In the genomic region with DNA sequence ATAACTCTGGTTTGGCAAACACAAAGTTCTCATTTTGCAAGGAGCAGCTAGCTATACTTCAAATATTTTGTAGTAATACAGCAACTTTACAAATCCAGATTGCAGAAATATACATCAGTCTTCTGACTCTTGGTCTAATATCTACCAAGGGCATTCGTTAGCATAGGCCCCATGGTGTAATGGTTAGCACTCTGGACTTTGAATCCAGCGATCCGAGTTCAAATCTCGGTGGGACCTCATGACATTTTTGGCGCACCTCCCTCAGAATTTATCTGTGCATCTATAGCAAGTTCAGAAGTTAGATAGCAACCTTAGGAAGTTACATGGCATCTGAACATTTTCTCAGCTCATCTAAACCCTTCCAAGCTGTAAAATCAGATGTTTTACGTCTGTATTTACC, we compare ENCODE assay signal across 8 mouse cellular contexts. TPM values are rescaled to one million over a fixed set of nuclear protein-coding genes. Genes with fewer than 3 reads are reported as not detected.
A peak's percentile ranks its signal among the peaks of the same experiment; 100 is the strongest.
DNase-seq lines count a peak whose midpoint lies in the region; ATAC-seq and TF ChIP-seq lines count a peak whose summit lies in the region.

No protein-coding gene starts in this region.

- no peak overlapping the region for H3K9ac ChIP-seq in embryonic facial prominence, embryonic 11.5 days (replicated peaks; ENCODE audit: low read length)
- H3K9ac ChIP-seq in heart, adult 2 months (ENCODE audit: low read depth, low read length), result no peak overlapping the region
- H3K9ac ChIP-seq in midbrain, embryonic 11.5 days (ENCODE audit: low read length), result peak overlapping the region; percentile 18; the same call in 1 of the 2 replicates

- TF ChIP-seq CTCF in heart, adult 2 months (IDR thresholded peaks at IDR 0.05), result no peak
- no peak for TF ChIP-seq CTCF in kidney, adult 2 months (conservative IDR thresholded peaks at IDR 0.05; ENCODE audit: insufficient read depth, insufficient read length, low read depth, low read length)

- intact Hi-C loops in heart, adult 2 months (cut with DNase I), result loop anchor here (1.0 to 5.0 kb wide), 3 partner anchors 11 to 152 kb away; partner anchors contain the start of gene Zfp322a

- WGBS in embryonic facial prominence, embryonic 11.5 days, result 0% methylated on average over 6 of the region's 6 CpGs
- WGBS in heart, adult 2 months, result under 1% methylated on average over 6 of the region's 6 CpGs
- under 1% methylated on average over 6 of the region's 6 CpGs for WGBS in kidney, adult 2 months
- WGBS in limb, embryonic 10.5 days, result 0% methylated on average over 6 of the region's 6 CpGs
- 0% methylated on average over 6 of the region's 6 CpGs for WGBS in midbrain, embryonic 11.5 days

- TF ChIP-seq EP300 in heart, adult 2 months (IDR thresholded peaks at IDR 0.05; ENCODE audit: insufficient read depth, low read depth, low read length), result no peak

- no peak for TF ChIP-seq POLR2A in heart, adult 2 months (IDR thresholded peaks at IDR 0.05; ENCODE audit: insufficient read depth, low read depth, low read length)
- no peak for TF ChIP-seq POLR2A in kidney, adult 2 months (IDR thresholded peaks at IDR 0.05; ENCODE audit: low read depth, low read length)

- H3K9me3 ChIP-seq in embryonic facial prominence, embryonic 11.5 days (replicated peaks; ENCODE audit: control insufficient read depth, low read length), result no peaks in the 10 kb centered on the region
- H3K9me3 ChIP-seq in limb, embryonic 10.5 days (replicated peaks), result no peaks in the 10 kb centered on the region
- H3K9me3 ChIP-seq in midbrain, embryonic 11.5 days (ENCODE audit: control insufficient read depth, low read length), result no peaks in the 10 kb centered on the region

- peak overlapping the region; percentile 16 for H3K4me2 ChIP-seq in embryonic facial prominence, embryonic 11.5 days (ENCODE audit: low read depth, low read length)
- H3K4me2 ChIP-seq in midbrain, embryonic 11.5 days, result peak overlapping the region; percentile 74

- H3K4me3 ChIP-seq in embryonic facial prominence, embryonic 11.5 days (ENCODE audit: low read depth, low read length), result peak overlapping the region; percentile 28
- H3K4me3 ChIP-seq in heart, adult 2 months, result peak overlapping the region; percentile 53
- H3K4me3 ChIP-seq in kidney, adult 2 months (ENCODE audit: insufficient read depth, low read depth, low read length), result no peak overlapping the region; the same call in 1 of the 2 replicates
- H3K4me3 ChIP-seq in limb, embryonic 10.5 days, result peak overlapping the region; percentile 51
- peak overlapping the region; percentile 35 for H3K4me3 ChIP-seq in midbrain, embryonic 11.5 days (ENCODE audit: low read depth, low read length)

- H3K27me3 ChIP-seq in embryonic facial prominence, embryonic 11.5 days (ENCODE audit: control insufficient read depth, insufficient read depth, low read length), result no peaks in the 10 kb centered on the region
- no peaks in the 10 kb centered on the region for H3K27me3 ChIP-seq in heart, adult 2 months (ENCODE audit: control insufficient read depth, insufficient read depth, low read length)
- no peaks in the 10 kb centered on the region for H3K27me3 ChIP-seq in kidney, adult 2 months (replicated peaks; ENCODE audit: control insufficient read depth, insufficient read depth, low read length)
- H3K27me3 ChIP-seq in limb, embryonic 10.5 days (ENCODE audit: low read depth, poor library complexity, severe bottlenecking), result no peaks in the 10 kb centered on the region
- no peaks in the 10 kb centered on the region for H3K27me3 ChIP-seq in midbrain, embryonic 11.5 days (ENCODE audit: control insufficient read depth, insufficient read depth, low read length)

- H3K79me2 ChIP-seq in heart, adult 2 months (replicated peaks; ENCODE audit: control insufficient read depth, insufficient read depth, low read length), result no peaks in the 10 kb centered on the region

- H3K27ac ChIP-seq in embryonic facial prominence, embryonic 11.5 days (replicated peaks; ENCODE audit: low read depth, low read length), result no peak overlapping the region
- H3K27ac ChIP-seq in heart, adult 2 months, result peak overlapping the region; percentile 6; the same call in 1 of the 2 replicates
- peak overlapping the region; percentile 45 for H3K27ac ChIP-seq in kidney, adult 2 months (ENCODE audit: insufficient read depth, low read depth, low read length)
- H3K27ac ChIP-seq in limb, embryonic 10.5 days, result no peak overlapping the region
- H3K27ac ChIP-seq in midbrain, embryonic 11.5 days (ENCODE audit: low read depth, low read length), result no peak overlapping the region

- ATAC-seq in embryonic facial prominence, embryonic 11.5 days (replicated peaks; ENCODE audit: insufficient number of reproducible peaks, low FRiP score, low TSS enrichment, low read depth), result peak; percentile 54
- peak; percentile 53; the same call in 1 of the 2 replicates for ATAC-seq in midbrain, embryonic 11.5 days (ENCODE audit: low FRiP score)

- H3K36me3 ChIP-seq in embryonic facial prominence, embryonic 11.5 days (replicated peaks; ENCODE audit: control insufficient read depth, insufficient read depth, low read depth, low read length), result no peaks in the 10 kb centered on the region
- no peaks in the 10 kb centered on the region for H3K36me3 ChIP-seq in heart, adult 2 months (ENCODE audit: control insufficient read depth, insufficient read depth, low read length)
- no peaks in the 10 kb centered on the region for H3K36me3 ChIP-seq in kidney, adult 2 months (ENCODE audit: control insufficient read depth, insufficient read depth, low read length)
- H3K36me3 ChIP-seq in limb, embryonic 10.5 days, result no peaks in the 10 kb centered on the region
- H3K36me3 ChIP-seq in midbrain, embryonic 11.5 days (ENCODE audit: control insufficient read depth, insufficient read depth, low read length), result no peaks in the 10 kb centered on the region

- DNase-seq in adrenal gland, adult (ENCODE audit: inconsistent age in 2 of 2, low spot score in 1 of 2), result peak; percentile 76 to 97
- DNase-seq in adrenal gland, postnatal 4 days (ENCODE audit: low spot score in 2 of 2), result no peak
- DNase-seq in embryonic facial prominence, embryonic 11.5 days (ENCODE audit: low spot score), result peak; percentile 91
- DNase-seq in heart, adult 2 months, result peak; percentile 78 to 82
- peak; percentile 87 for DNase-seq in kidney, adult 2 months
- peak; percentile 76 for DNase-seq in limb, embryonic 10.5 days (ENCODE audit: low spot score)
- peak; percentile 98 for DNase-seq in midbrain, embryonic 11.5 days (ENCODE audit: low spot score, missing footprints)
- DNase-seq in spleen, adult 18-20 months, result peak; percentile 56 to 77

- H3K4me1 ChIP-seq in embryonic facial prominence, embryonic 11.5 days (ENCODE audit: control insufficient read depth, insufficient read depth, low read length), result no peaks in the 10 kb centered on the region
- H3K4me1 ChIP-seq in heart, adult 2 months (ENCODE audit: control insufficient read depth, insufficient read depth, low read length), result no peaks in the 10 kb centered on the region; the same call in 1 of the 2 replicates
- H3K4me1 ChIP-seq in kidney, adult 2 months (ENCODE audit: control insufficient read depth, insufficient read depth, low read length), result no peaks in the 10 kb centered on the region
- peaks cover 5% of the 10 kb centered on the region for H3K4me1 ChIP-seq in limb, embryonic 10.5 days
- H3K4me1 ChIP-seq in midbrain, embryonic 11.5 days (ENCODE audit: control insufficient read depth, insufficient read depth, low read length), result no peaks in the 10 kb centered on the region

RNA-seq across cellular contexts. Expression of gene Hist1h4h, which starts 12.0 kb away (rescaled TPM):
- 1,000 to 10,000 TPM; 1,239 to 1,302 TPM for total RNA-seq in adrenal gland, postnatal 4 days (2021)
- 3.5 and 5.0 TPM in 2 replicates for polyA plus RNA-seq in embryonic facial prominence, embryonic 11.5 days (2014; fragmentation: Nextera tagmentation; extraction: Ambion mirVana)
- 100 to 1,000 TPM; 212 to 239 TPM for total RNA-seq in heart, adult 2 months (2021)
- polyA plus RNA-seq in heart, adult 2 months (2012; rRNA removed), result 53.1 and 61.9 TPM in 2 replicates
- polyA plus RNA-seq in kidney, adult 2 months (2012; rRNA removed), result 44.7 and 57.5 TPM in 2 replicates
- 2.4 and 4.5 TPM in 2 replicates for polyA plus RNA-seq in limb, embryonic 10.5 days (2016; fragmentation: Nextera tagmentation; extraction: Ambion mirVana)
- polyA plus RNA-seq in midbrain, embryonic 11.5 days (2014; fragmentation: Nextera tagmentation; extraction: Ambion mirVana), result 3.3 and 3.6 TPM in 2 replicates

RNA-seq across cellular contexts. Expression of gene Hist1h2af, which starts 14.8 kb away (rescaled TPM):
- total RNA-seq in adrenal gland, postnatal 4 days (2021), result 100 to 1,000 TPM; 512 to 538 TPM
- polyA plus RNA-seq in embryonic facial prominence, embryonic 11.5 days (2014; fragmentation: Nextera tagmentation; extraction: Ambion mirVana), result 7.8 and 7.9 TPM in 2 replicates
- total RNA-seq in heart, adult 2 months (2021), result 1 to 10 TPM; 4.4 to 9.8 TPM
- polyA plus RNA-seq in heart, adult 2 months (2012; rRNA removed), result 1.9 and 2.0 TPM in 2 replicates
- 4.3 and 8.0 TPM in 2 replicates for polyA plus RNA-seq in kidney, adult 2 months (2012; rRNA removed)
- polyA plus RNA-seq in limb, embryonic 10.5 days (2016; fragmentation: Nextera tagmentation; extraction: Ambion mirVana), result 8.0 and 11.7 TPM in 2 replicates
- polyA plus RNA-seq in midbrain, embryonic 11.5 days (2014; fragmentation: Nextera tagmentation; extraction: Ambion mirVana), result 6.4 and 9.1 TPM in 2 replicates

RNA-seq across cellular contexts. Expression of gene Hist1h3g, which starts 16.3 kb away (rescaled TPM):
- 100 to 1,000 TPM; 144 to 196 TPM for total RNA-seq in adrenal gland, postnatal 4 days (2021)
- polyA plus RNA-seq in embryonic facial prominence, embryonic 11.5 days (2014; fragmentation: Nextera tagmentation; extraction: Ambion mirVana), result 6.1 and 7.8 TPM in 2 replicates
- 1 to 10 TPM in 1 of 2 experiments, under 1 TPM in 1; 0.94 to 2.1 TPM for total RNA-seq in heart, adult 2 months (2021)
- polyA plus RNA-seq in heart, adult 2 months (2012; rRNA removed), result 0.80 and 1.8 TPM in 2 replicates
- 0.25 and 0.58 TPM in 2 replicates for polyA plus RNA-seq in kidney, adult 2 months (2012; rRNA removed)
- 4.7 and 5.3 TPM in 2 replicates for polyA plus RNA-seq in limb, embryonic 10.5 days (2016; fragmentation: Nextera tagmentation; extraction: Ambion mirVana)
- polyA plus RNA-seq in midbrain, embryonic 11.5 days (2014; fragmentation: Nextera tagmentation; extraction: Ambion mirVana), result 4.0 and 4.8 TPM in 2 replicates

RNA-seq across cellular contexts. Expression of gene Hist1h2bh, which starts 24.3 kb away (rescaled TPM):
- total RNA-seq in adrenal gland, postnatal 4 days (2021), result 10 to 100 TPM; 29.4 to 38.7 TPM
- polyA plus RNA-seq in embryonic facial prominence, embryonic 11.5 days (2014; fragmentation: Nextera tagmentation; extraction: Ambion mirVana), result 0.67 and 1.3 TPM in 2 replicates
- 1 to 10 TPM; 1.1 to 1.2 TPM for total RNA-seq in heart, adult 2 months (2021)
- 0.29 and 0.61 TPM in 2 replicates for polyA plus RNA-seq in heart, adult 2 months (2012; rRNA removed)
- 0.27 and 0.36 TPM in 2 replicates for polyA plus RNA-seq in kidney, adult 2 months (2012; rRNA removed)
- 0.56 and 0.69 TPM in 2 replicates for polyA plus RNA-seq in limb, embryonic 10.5 days (2016; fragmentation: Nextera tagmentation; extraction: Ambion mirVana)
- 0.44 and 0.87 TPM in 2 replicates for polyA plus RNA-seq in midbrain, embryonic 11.5 days (2014; fragmentation: Nextera tagmentation; extraction: Ambion mirVana)

RNA-seq across cellular contexts. Expression of gene Hist1h3f, which starts 25.0 kb away (rescaled TPM):
- total RNA-seq in adrenal gland, postnatal 4 days (2021), result 100 to 1,000 TPM; 150 to 177 TPM
- polyA plus RNA-seq in embryonic facial prominence, embryonic 11.5 days (2014; fragmentation: Nextera tagmentation; extraction: Ambion mirVana), result 1.2 and 1.5 TPM in 2 replicates
- 1 to 10 TPM; 5.1 to 5.5 TPM for total RNA-seq in heart, adult 2 months (2021)
- 0.94 and 1.1 TPM in 2 replicates for polyA plus RNA-seq in heart, adult 2 months (2012; rRNA removed)
- polyA plus RNA-seq in kidney, adult 2 months (2012; rRNA removed), result 0.74 and 0.87 TPM in 2 replicates
- polyA plus RNA-seq in limb, embryonic 10.5 days (2016; fragmentation: Nextera tagmentation; extraction: Ambion mirVana), result 1.3 and 1.4 TPM in 2 replicates
- 1.2 and 1.3 TPM in 2 replicates for polyA plus RNA-seq in midbrain, embryonic 11.5 days (2014; fragmentation: Nextera tagmentation; extraction: Ambion mirVana)

Comparison
In these comparisons a context has a peak if more than half of its experiments do, and no peak if none do; other contexts are left out.
1. DNase-seq: peak in adrenal gland, adult (2 of 2), embryonic facial prominence, embryonic 11.5 days (single experiment), heart, adult 2 months (2 of 2), kidney, adult 2 months (single experiment), limb, embryonic 10.5 days (single experiment), midbrain, embryonic 11.5 days (single experiment) and spleen, adult 18-20 months (2 of 2); none in adrenal gland, postnatal 4 days (0 of 2).
2. H3K27ac ChIP-seq: peak in heart, adult 2 months (single experiment) and kidney, adult 2 months (single experiment); none in embryonic facial prominence, embryonic 11.5 days (single experiment), limb, embryonic 10.5 days (single experiment) and midbrain, embryonic 11.5 days (single experiment).